Mouse (Mus musculus): ENCODE measurements around the gene Itgb1bp1. TPM values are rescaled to one million over a fixed set of nuclear protein-coding genes. Genes with fewer than 3 reads are reported as not detected.

Gene Itgb1bp1
- polyA plus RNA-seq, 1 experiment, result 42.0 TPM

DNA sequence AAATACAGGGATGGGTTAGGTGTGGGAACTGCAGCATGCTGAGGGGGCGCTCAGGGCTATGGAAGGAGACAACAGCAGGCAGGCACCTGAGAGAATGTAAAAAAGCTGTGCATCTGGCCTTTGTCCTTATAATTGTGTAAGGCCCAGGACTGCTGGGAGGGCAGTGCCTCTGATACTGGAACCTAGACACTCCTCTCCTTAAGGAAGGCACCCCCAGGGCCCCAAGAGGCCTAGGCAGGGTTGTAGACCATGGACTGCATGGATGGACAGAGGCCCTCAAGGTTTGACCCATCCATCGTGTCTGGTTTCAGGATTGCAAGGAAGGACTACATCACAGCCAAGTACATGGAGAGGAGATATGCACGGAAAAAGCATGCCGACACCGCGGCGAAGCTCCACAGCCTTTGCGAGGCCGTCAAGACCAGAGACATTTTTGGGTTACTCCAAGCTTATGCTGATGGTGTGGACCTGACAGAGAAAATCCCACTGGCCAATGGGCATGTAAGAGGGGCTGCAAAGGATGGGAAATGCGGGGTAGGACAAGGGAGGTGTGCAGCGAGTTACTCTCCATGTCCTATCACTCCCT, 41.6 kb downstream of the Itgb1bp1 start:
- no peak for DNase-seq (ENCODE audit: low read depth)

DNA sequence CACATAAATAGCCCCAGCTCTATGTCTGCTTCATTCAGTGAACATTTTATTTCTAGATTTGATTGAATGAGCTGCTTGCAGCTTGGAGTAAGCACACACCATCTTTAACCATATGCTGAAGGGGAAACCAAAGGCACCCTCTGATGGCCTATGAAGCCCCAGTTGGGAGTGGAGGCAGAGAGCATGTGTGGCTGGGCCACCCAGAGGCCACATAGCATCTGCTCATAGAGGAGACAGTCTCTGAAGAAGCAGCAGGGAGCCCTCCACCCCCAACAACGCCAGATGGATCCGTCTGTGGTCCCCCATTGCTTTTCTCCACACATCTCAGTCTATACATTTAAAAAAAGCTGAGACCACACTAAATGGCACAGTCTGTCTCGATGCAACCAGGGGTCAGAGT, 44.1 kb downstream of the Itgb1bp1 start:
- no peak for DNase-seq (ENCODE audit: low read depth)

DNA sequence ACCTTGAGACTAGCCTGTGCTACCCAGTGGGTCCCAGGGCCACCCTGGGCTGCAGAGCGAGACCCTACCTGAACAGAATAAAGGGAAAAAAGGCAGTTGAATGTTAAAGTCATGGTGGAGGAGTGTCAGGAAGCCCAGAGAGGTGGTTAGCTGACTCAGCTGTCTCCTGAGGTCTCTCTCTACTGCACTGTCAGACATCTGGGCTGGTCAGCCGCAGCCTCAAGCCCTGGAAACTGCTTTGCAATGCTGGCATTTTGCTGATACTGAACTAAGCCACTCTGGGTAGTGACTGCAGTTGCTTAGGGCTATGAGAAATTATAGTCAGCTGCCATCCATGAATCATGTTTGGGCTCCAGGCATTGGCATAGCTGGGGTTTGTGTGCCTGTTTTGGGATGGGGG, 51.5 kb downstream of the Itgb1bp1 start:
- no peak for DNase-seq (ENCODE audit: low read depth)

DNA sequence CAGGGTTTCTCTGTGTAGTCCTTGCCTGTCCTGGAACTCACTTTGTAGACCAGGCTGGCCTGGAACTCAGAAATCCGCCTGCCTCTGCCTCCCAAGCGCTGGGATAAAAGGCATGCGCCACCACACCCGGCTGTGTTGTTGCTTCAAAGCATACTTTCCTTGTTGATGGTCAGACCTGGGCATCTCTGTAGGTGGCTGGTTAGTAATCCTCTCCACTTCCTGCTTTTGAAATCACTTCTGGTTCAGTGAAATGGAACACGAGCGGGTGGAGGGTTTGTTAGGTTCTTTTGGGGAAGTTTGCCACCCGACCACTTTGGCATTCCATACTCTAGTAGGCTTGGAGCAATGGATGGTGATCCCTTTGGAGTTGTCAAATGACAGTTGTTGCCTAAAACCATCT, 52.4 kb downstream of the Itgb1bp1 start:
- DNase-seq (ENCODE audit: low read depth), result no peak

DNA sequence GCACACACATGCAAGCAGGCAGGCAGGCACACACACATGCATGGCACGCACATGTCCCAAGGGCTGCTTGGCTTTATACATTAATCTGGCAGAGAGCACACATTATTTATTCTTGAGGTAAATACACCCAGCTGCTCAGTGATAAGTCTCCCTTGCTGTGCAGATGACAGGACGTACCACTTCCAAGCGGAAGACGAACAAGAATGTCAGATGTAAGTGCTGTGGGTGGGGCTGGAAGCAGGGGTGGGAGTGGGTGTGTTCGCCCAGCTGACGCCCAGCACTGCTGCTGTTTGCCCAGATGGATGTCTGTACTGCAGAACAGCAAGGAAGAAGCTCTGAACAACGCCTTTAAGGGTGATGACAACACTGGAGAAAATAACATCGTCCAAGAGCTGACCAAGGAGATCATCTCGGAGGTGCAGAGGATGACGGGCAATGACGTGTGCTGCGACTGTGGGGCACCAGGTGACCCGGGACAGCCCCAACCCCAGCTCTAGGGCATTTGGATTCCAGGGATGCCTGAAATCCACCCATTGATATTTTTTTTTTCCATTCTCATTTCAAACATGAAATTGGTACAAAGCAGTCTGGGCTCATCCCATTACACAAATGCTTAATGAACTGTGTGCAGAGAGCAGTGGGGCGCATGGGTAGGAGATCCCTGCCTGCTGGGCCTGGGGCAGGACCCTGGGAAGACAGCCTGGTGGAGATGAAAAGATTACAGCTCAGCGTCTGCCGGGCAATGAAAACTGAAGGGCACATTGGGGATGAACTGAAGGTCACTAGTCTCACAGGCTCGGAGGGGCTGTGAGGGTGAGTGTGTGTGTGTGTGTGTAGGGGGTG, 56.8 kb downstream of the Itgb1bp1 start:
- DNase-seq (ENCODE audit: low read depth), result no peak

DNA sequence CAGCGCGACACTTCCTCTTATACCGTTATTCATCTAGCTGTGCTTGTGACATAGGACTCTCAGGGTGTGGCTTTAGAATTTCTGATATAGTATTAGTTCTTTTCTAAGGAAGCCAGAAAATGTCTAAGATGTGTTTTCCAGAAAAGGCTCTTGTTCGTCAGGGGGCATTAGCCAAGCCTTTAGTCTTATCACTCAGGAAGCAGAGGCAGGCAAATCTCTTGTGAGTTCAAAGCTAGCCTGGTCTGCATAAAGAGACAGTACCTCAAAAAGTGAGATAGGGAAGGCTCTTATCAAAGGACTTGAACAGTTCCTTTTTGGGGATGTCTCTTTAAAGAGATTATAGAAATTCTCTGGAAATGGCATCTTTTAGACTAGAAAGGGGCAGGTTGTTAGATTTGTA, 57.4 kb downstream of the Itgb1bp1 start:
- DNase-seq (ENCODE audit: low read depth), result no peak

DNA sequence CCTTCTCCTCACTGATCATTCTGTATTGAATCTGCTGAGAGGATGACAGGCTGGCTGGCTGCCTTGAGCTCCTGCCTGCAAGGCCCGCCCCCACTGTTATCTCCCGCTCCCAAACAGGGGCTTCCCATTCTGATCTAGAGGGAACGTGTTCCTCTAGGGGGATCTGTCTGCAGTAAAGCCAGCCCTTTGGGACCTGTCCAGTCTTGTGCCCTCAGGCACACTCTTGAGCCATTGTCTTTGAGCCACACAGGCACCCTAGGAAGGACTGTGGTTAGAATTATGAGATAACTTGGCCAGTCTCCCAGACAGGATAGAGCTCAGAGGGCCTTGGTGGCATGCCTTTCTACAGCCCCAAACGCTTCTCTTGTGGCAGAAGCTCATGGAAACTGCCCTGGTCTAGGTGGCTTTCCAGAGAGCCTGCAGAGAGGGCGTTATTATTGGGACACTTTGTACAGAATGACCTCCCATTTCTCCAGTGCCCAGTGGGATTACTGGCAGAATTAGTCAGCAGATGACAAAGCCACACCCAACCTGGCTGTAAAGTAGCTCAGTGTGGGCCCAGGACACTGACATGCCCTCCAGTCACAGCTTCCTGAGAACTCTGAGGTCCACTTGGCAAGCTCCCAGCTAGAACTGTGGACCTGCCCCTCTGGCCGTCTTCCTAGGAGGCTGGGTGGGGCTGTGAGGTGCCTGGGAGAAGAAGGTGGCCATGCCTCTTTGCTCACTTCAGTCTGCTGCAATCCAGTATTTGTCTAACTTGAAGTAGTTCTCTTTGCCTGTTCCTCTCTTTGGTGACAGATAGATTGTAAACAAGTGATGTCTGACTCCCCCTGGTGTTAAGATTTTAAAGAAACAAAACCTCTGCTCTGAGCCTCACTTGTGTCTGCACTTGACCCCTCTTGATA, 58.8 kb downstream of the Itgb1bp1 start:
- peak; percentile 40 for DNase-seq (ENCODE audit: low read depth)

DNA sequence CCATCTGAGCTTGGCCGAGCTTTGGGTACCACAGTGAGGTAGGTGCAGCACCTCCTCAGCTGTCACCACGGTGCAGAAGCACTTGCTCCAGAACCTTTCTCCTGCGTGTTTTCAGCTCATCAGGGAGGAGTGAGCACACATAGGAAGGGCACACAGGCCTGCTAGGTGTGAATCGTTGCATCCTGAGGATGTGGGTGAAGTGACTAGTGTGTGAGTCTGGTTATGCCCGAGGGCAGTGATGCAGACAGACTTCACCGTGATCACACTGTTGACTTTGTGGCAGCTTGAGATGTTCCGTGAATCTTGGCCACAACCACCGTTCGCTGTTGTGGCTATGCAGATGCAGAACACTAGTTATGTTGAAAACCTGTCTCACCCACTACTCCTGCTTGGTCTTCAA, 59.8 kb downstream of the Itgb1bp1 start:
- DNase-seq (ENCODE audit: low read depth), result no peak

DNA sequence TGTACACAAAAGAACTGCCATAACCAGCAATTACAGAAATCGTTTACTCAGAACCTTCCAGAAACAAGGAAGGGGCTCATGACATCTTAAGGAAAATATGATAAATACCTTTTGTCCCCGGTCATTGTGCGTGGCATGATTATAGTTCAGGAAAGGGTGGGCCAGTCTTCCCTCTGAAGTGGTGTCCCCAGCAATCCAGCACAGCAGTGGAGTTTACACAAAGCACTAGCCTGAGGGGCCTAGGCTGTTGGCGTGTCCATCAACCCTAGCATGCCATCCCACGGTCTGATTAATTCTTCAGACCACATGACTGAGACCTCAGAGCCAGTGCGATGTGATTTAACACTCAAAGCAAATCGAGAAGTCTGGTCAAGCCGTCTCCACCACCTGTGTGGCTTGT, 60.7 kb downstream of the Itgb1bp1 start:
- no peak for DNase-seq (ENCODE audit: low read depth)

DNA sequence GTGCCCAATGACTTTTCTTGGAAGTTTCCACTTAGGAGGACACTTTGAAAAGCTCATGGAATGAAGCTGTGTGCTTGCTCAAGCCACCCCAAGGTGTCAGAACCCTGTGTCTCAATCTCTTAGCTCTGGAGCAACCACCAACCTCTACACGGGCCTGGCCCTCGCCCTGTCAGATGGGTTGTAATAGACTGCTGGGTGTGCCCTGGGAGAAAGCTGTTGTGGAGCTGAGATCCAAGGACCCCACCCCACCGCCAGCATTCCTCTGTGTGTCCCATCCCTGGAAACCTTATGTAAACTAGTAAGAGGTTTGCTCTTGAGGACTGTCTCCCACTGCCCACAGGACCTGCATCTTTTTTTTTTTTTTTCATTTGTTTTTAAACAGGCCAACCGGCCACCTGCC, 62.2 kb downstream of the Itgb1bp1 start:
- DNase-seq (ENCODE audit: low read depth), result no peak

DNA sequence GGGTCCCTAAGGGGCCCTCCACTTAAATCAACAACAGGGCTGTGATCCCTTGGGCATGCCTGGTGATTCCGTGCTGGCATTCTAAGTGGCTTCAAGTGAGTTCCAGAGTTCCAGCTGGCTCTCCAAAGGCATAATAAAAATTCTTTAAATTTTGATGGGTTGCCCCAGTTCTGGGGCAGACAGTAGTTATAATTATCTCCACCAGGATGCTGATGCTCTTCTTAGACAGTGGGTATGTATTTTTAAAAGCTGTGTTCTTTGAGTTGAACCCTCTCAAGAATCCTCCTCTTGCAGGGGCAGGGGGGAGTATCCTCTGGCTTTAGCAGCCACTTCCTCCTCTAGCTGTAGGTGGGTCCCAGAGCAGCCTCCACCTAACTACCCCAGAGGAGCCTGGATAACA, 65.5 kb downstream of the Itgb1bp1 start:
- no peak for DNase-seq (ENCODE audit: low read depth)

DNA sequence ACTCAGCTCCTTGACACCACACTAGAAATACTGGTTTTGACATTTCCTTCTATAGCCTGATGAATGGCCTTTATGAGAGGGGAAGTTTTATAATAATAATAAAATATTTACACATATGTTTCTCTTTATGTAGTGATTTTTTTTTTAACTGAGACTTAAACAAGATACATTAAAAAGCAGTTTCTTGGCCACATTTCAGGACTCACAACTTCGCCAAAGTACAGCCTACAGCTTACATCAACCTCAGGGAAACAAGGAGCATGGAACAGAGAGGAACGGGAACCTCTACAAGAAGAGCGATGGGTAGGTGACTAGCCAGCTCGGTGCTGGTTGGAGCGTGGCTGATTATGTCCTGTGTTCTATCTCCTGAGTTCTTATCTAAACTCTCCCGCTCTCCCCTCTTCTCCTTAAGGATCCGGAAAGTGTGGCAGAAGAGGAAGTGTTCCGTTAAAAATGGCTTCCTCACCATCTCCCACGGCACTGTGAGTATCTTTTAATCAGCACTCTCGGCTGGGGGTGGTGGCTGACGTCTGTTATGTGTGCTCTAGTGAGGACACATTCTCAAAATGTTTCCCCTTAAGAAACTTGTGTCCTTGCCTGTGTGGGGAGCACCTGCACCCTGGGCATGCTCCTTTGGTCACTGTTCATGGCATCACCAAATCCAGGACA, 68.2 kb downstream of the Itgb1bp1 start:
- no peak for DNase-seq (ENCODE audit: low read depth)

DNA sequence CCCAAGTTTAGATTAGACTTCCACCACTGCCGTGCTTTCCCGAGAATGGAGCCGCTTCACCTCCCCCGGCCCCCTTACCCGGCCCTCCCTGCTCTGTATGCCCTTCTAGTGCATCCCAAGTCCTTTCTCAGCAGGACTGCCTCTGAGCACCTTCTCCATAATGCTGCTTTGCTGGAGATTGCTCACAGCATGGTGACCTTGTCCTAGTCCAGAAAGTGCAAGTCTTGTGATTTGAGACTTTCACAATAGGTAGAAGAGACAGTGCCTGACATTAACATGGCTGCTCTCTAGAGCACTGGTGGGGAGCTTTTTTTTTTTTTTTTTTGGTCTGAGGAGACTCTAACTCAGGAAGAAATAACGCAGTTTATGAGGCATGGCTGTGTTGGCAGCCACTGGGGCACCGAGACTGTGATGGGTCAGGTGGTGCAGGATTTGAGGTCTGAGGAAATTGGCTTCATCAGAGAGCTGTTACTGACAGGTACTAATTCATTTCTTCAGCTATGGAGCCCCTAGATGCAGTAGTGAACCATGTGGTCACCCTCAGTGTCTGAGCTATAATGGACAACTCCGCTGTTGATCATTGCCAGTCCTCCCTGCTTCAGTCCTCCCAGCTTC, 71.4 kb downstream of the Itgb1bp1 start:
- DNase-seq (ENCODE audit: low read depth), result no peak

DNA sequence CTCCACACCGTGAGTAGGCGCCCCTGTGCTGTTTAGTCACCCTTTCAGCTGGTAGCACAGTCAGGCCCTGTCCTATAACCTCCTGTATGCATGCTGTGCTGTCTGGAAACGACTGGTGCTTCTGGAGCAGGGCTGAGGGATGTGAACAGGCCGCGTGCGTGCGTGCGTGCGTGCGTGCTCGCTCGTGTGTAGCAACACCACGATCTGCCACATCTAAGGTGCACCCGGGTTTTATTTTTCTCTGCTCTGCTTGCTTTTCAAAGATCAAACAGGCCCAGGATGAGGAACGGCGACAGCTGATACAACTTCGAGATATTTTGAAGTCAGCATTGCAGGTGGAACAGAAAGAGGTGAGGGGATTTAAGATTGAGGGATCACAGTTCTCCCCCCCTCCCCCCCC, 73.2 kb downstream of the Itgb1bp1 start:
- no peak for DNase-seq (ENCODE audit: low read depth)

DNA sequence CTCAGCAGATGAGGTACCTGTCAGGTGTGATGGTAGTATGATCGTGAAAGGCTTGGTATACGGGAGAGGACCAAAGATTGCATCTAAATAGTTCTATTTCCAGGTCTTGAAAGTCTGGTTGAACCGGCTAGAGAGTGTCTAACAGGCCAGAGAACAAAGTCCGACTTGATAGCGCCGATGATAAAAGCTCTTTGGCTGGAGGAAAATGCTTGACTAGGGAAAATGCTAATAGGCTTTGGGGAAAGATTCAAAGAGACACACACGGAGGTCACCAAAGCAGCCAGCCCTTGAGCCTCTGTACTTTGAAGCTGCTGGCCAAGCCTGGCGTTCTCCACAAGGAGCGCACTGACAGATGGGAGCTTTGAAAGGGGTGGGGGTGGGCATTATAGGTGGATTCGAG, 76.8 kb downstream of the Itgb1bp1 start:
- DNase-seq (ENCODE audit: low read depth), result no peak

DNA sequence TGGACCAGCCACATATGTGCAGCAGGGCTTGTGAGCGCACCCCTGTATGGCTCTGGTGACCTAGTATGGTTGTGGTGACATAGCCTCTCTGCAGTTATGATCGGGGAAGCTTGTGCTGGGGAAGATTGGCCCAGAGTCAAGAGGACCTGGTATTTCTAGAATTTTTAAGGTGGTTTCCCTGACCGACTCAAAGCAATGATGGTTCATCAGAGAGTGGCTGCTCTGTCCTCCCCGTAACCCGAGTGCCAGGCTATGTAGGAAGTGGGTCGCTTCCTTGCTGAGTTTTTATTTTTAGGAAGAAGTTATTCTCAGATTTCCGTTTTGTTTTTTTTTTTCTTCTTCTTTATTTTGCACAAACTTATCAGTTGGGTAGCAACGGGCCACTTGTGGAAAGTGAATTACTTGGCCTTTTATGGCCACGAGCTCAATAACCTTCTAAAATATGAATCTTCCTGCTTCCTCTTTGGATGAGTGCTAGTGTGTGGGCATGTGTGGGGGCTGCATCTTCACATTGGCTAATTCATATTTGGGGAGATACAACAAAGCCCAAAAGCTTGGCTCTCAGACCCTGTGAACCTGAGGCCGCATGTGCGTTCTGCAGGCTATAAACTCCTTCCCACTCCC, 77.8 kb downstream of the Itgb1bp1 start:
- no peak for DNase-seq (ENCODE audit: low read depth)

DNA sequence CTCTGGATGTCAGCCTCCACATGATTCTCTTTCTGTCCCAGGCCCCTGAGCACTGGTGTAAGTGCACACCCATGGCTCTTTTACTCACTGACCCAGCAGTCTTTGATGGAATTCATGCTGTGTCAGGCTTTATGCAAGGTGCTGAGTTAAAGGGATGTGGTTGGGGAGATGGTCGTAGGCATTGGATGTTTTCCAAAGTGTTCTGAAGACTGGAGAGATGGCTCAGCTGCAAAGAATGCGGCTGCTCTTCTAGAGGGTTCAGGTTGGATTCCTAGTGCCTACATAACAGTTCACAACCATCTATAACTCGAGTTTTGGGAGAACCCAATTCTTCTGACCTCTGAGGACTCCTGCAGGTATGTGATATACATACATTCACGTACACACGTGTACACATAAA, 78.7 kb downstream of the Itgb1bp1 start:
- no peak for DNase-seq (ENCODE audit: low read depth)

DNA sequence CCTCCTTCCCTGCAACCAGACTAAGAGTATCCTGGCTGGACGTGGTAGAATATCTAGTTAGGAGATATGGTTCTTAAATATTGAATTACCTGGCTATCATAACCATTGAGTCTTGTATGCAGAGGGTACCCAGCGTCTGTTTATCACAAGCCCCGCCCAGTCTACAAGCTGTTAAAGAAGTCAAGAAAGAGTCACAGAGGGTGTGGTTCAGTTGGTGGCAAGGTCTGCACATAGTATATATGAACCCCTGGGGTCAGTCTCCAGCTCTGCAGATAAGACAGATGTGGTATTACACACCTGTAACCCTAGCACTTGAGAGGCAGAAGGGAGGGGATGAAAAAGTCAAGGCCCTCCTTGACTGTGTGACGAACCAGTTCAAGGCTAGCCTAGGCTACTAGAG, 80.3 kb downstream of the Itgb1bp1 start:
- no peak for DNase-seq (ENCODE audit: low read depth)

DNA sequence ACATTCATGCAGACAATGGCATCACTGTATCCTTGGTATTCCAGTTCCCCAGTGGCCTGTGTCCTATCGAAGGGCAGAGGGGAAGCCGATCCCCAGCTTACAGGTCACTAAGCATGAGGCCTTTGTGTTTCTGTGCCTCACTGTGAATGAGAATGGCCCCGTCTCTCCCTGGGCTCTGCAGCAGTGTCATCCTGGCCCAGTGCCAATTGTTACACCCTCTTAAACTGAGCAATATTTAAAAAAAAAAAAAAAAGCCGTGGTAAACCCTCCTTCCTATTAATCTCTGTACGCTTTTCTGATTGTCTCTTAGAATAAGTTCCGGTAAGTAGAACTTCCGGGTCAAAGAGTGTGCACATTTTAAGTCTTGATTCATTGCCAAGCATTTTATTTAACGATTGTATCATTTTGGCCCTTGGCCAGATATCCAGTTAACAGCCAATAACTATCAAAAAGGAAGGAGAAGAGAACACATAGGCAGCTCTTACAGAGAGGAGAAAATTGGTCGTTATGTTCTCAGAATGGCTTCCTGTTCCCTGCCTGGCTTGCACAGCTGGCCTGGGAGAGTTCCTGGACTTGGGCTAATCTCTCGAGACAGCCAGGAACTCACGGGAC, 81.3 kb downstream of the Itgb1bp1 start:
- no peak for DNase-seq (ENCODE audit: low read depth)

DNA sequence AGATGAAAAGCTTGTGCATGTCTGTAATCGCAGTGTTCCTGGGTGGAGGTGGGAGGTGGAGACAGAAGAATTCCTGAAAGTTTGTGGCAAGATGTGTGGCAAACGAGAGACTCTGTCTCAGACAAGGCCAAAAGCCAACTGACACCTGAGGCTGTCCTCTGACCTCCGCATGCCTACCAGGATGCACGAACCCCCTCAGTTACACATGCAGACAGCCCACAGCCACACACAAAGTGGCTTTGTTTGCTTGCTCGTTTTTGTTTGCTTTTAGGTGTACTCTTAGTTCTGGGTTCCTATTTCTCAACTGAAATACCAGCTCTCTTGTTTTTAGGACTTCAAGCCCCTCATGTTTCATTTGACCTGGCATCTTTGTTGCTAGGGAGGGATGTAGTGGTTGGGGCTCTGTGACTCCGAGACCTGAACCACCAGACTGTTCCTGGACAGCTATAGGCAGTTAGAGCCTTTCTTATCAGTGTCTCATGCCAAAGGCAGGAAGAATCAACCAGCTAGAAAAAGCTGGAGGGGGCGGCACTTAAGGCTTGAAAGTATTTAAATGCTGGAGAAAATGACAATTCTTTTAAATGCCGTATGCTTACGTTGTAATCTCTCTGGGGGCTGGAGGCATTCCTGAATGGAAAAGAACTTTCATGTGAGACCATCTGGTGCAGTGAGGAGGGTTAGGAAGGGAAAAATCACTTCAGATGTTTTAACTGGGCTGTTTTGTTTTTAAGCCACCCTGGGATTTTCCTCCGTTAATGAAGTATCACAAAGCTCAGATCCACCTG, 84.4 kb downstream of the Itgb1bp1 start:
- no peak for DNase-seq (ENCODE audit: low read depth)

Data from gonadal fat pad, adult 2 months (tissue).